Mouse (Mus musculus): ENCODE results near the gene Rab17. TPM values are rescaled to one million over a fixed set of nuclear protein-coding genes. Genes with fewer than 3 reads are reported as not detected.

The Rab17 gene
- polyA plus RNA-seq, 1 experiment, result not detected

- TF ChIP-seq CTCF (IDR thresholded peaks at IDR 0.05; ENCODE audit: low read depth, low read length), result no peak
- no peak for TF ChIP-seq POLR2A (IDR thresholded peaks at IDR 0.05; ENCODE audit: borderline replicate concordance, low read depth, low read length)
- no peak within 1 kb of the TSS for H3K27ac ChIP-seq (ENCODE audit: insufficient read depth, low read depth, low read length)
- H3K4me1 ChIP-seq (ENCODE audit: control insufficient read depth, insufficient read depth, low read length), result peaks cover 8% of the 10 kb centered on the region
- peak within 1 kb of the TSS; percentile 51 for H3K4me3 ChIP-seq (ENCODE audit: insufficient read depth, low read length)
Measured at GRCm38 (mm10) chr1:90914948-90915569, 54.4 kb downstream of the Rab17 start, which contains the start of gene Mlph. Gene Mlph (plus strand): TSS chr1:90915085.

- Histone ChIP-seq H3K4me3 (ENCODE audit: insufficient read depth, low read length) (no peak overlapping the region), H3K27ac (ENCODE audit: insufficient read depth, low read depth, low read length) (no peak overlapping the region), H3K4me1 (ENCODE audit: control insufficient read depth, insufficient read depth, low read length) (peaks cover 8% of the 10 kb centered on the region)
- no peak for TF ChIP-seq CTCF (IDR thresholded peaks at IDR 0.05; ENCODE audit: low read depth, low read length)
- no peak for TF ChIP-seq POLR2A (IDR thresholded peaks at IDR 0.05; ENCODE audit: borderline replicate concordance, low read depth, low read length)
Measured at GRCm38 (mm10) chr1:90913231-90913630, 56.2 kb downstream of the Rab17 start.

- Histone ChIP-seq H3K27ac (ENCODE audit: insufficient read depth, low read depth, low read length) (no peak overlapping the region), H3K4me1 (ENCODE audit: control insufficient read depth, insufficient read depth, low read length) (0 out of 2 replicates have a peak, but pooled peaks cover 1% of the 10 kb centered on the region), H3K4me3 (ENCODE audit: insufficient read depth, low read length) (no peak overlapping the region)
- TF ChIP-seq CTCF (IDR thresholded peaks at IDR 0.05; ENCODE audit: low read depth, low read length) (no peak), POLR2A (IDR thresholded peaks at IDR 0.05; ENCODE audit: borderline replicate concordance, low read depth, low read length) (no peak)
Measured at GRCm38 (mm10) chr1:90909631-90910152, 59.8 kb downstream of the Rab17 start.

- H3K4me3 ChIP-seq (ENCODE audit: insufficient read depth, low read length), result no peak overlapping the region
- no peaks in the 10 kb centered on the region for H3K4me1 ChIP-seq (ENCODE audit: control insufficient read depth, insufficient read depth, low read length)
- no peak overlapping the region for H3K27ac ChIP-seq (ENCODE audit: insufficient read depth, low read depth, low read length)
- no peak for TF ChIP-seq CTCF (IDR thresholded peaks at IDR 0.05; ENCODE audit: low read depth, low read length)
- TF ChIP-seq POLR2A (IDR thresholded peaks at IDR 0.05; ENCODE audit: borderline replicate concordance, low read depth, low read length), result no peak
Measured at GRCm38 (mm10) chr1:90909161-90909560, 60.3 kb downstream of the Rab17 start.

Other genes with a start within 250 kb of the Rab17 start
- gene Col6a3, start 125.7 kb downstream of the Rab17 start, polyA plus RNA-seq (2012; ENCODE audit: insufficient read depth, insufficient read length, missing spikeins), result 1.7 and 3.2 TPM in 2 replicates
- gene Mlph, start 54.6 kb downstream of the Rab17 start, polyA plus RNA-seq (2012; ENCODE audit: insufficient read depth, insufficient read length, missing spikeins), result 0.24 TPM in 2 replicates
- not detected in 2 replicates for gene Prlh, start 16.6 kb downstream of the Rab17 start, polyA plus RNA-seq (2012; ENCODE audit: insufficient read depth, insufficient read length, missing spikeins)
- 98.5 and 98.7 TPM in 2 replicates for gene Lrrfip1, start 29.1 kb upstream of the Rab17 start, polyA plus RNA-seq (2012; ENCODE audit: insufficient read depth, insufficient read length, missing spikeins)
- gene Rbm44, start 175.4 kb upstream of the Rab17 start, polyA plus RNA-seq (2012; ENCODE audit: insufficient read depth, insufficient read length, missing spikeins), result 0.97 and 1.2 TPM in 2 replicates
- 10.8 and 12.7 TPM in 2 replicates for gene Ramp1, start 210.2 kb upstream of the Rab17 start, polyA plus RNA-seq (2012; ENCODE audit: insufficient read depth, insufficient read length, missing spikeins)